Mouse (Mus musculus): ENCODE data around the gene Mfsd12. TPM values are rescaled to one million over a fixed set of nuclear protein-coding genes. Genes with fewer than 3 reads are reported as not detected.
A peak's percentile ranks its signal among the peaks of the same experiment; 100 is the strongest.

Gene Mfsd12
- total and polyA plus RNA-seq, 2 experiments from 2014 or later = 13.6 to 38.1 TPM

- no peaks in the 10 kb centered on the region for H3K9me3 ChIP-seq (ENCODE audit: low read length)
- peak overlapping the region; percentile 42 for H3K4me2 ChIP-seq (ENCODE audit: low read depth, low read length)
- H3K27ac ChIP-seq = peak overlapping the region; percentile 41; the same call in 1 of the 2 replicates
- H3K4me3 ChIP-seq (ENCODE audit: low read length) = no peak overlapping the region
- 8% methylated on average over 19 of the region's 19 CpGs for WGBS
- no peaks in the 10 kb centered on the region for H3K27me3 ChIP-seq (ENCODE audit: insufficient read depth, low read length)
- TF ChIP-seq CTCF (IDR thresholded peaks at IDR 0.05; ENCODE audit: low read depth) = no peak
- peaks cover 5% of the 10 kb centered on the region; the same call in 1 of the 2 replicates for H3K36me3 ChIP-seq (ENCODE audit: insufficient read depth, low read length)
- DNase-seq (ENCODE audit: low spot score) (no peak), ATAC-seq (no peak)
- peaks cover 7% of the 10 kb centered on the region; the same call in 1 of the 2 replicates for H3K4me1 ChIP-seq (ENCODE audit: insufficient read depth, low read length)
- H3K9ac ChIP-seq (replicated peaks; ENCODE audit: low read length) = 0 out of 2 replicates have a peak overlapping the region, but pooled peaks have one; percentile 13
Observed at GRCm38 (mm10) chr10:81393456-81394063, 36.3 kb downstream of the Mfsd12 start.

- H3K27ac ChIP-seq = no peak overlapping the region
- ATAC-seq (0 out of 2 replicates have a peak, but pooled peaks have one; percentile 33), DNase-seq (ENCODE audit: low spot score) (peak; percentile 76)
- H3K9me3 ChIP-seq (ENCODE audit: low read length) = no peaks in the 10 kb centered on the region
- H3K36me3 ChIP-seq (ENCODE audit: insufficient read depth, low read length) = peaks cover 10% of the 10 kb centered on the region; the same call in 1 of the 2 replicates
- H3K4me3 ChIP-seq (ENCODE audit: low read length) = no peak overlapping the region
- H3K9ac ChIP-seq (replicated peaks; ENCODE audit: low read length) = no peak overlapping the region
- peak; percentile 93 for TF ChIP-seq CTCF (IDR thresholded peaks at IDR 0.05; ENCODE audit: low read depth)
- H3K27me3 ChIP-seq (ENCODE audit: insufficient read depth, low read length) = no peaks in the 10 kb centered on the region
- peaks cover 7% of the 10 kb centered on the region; the same call in 1 of the 2 replicates for H3K4me1 ChIP-seq (ENCODE audit: insufficient read depth, low read length)
- no peak overlapping the region for H3K4me2 ChIP-seq (ENCODE audit: low read depth, low read length)
- WGBS = 19% methylated on average over 5 of the region's 5 CpGs
Observed at GRCm38 (mm10) chr10:81395127-81395526, 37.8 kb downstream of the Mfsd12 start.

- 0 out of 2 replicates have a peak overlapping the region, but pooled peaks have one; percentile 1 for H3K27ac ChIP-seq
- TF ChIP-seq CTCF (IDR thresholded peaks at IDR 0.05; ENCODE audit: low read depth) = no peak
- DNase-seq (ENCODE audit: low spot score) = no peak
- 59% methylated on average over 4 of the region's 4 CpGs for WGBS
- H3K9me3 ChIP-seq (ENCODE audit: low read length) = no peaks in the 10 kb centered on the region
- no peak overlapping the region for H3K4me3 ChIP-seq (ENCODE audit: low read length)
- no peak overlapping the region for H3K4me2 ChIP-seq (ENCODE audit: low read depth, low read length)
- H3K36me3 ChIP-seq (ENCODE audit: insufficient read depth, low read length) = peaks cover 12% of the 10 kb centered on the region; the same call in 1 of the 2 replicates
- no peak for ATAC-seq
- no peak overlapping the region for H3K9ac ChIP-seq (replicated peaks; ENCODE audit: low read length)
- peaks cover 7% of the 10 kb centered on the region; the same call in 1 of the 2 replicates for H3K4me1 ChIP-seq (ENCODE audit: insufficient read depth, low read length)
- no peaks in the 10 kb centered on the region for H3K27me3 ChIP-seq (ENCODE audit: insufficient read depth, low read length)
Observed at GRCm38 (mm10) chr10:81395865-81396264, 38.6 kb downstream of the Mfsd12 start.

- no peak overlapping the region for H3K4me2 ChIP-seq (ENCODE audit: low read depth, low read length)
- H3K9me3 ChIP-seq (ENCODE audit: low read length) = no peaks in the 10 kb centered on the region
- no peak overlapping the region for H3K9ac ChIP-seq (replicated peaks; ENCODE audit: low read length)
- no peak for TF ChIP-seq CTCF (IDR thresholded peaks at IDR 0.05; ENCODE audit: low read depth)
- DNase-seq (ENCODE audit: low spot score) = no peak
- H3K27ac ChIP-seq = no peak overlapping the region
- no peak for ATAC-seq
- WGBS = 43% methylated on average over 5 of the region's 5 CpGs
- no peak overlapping the region for H3K4me3 ChIP-seq (ENCODE audit: low read length)
- peaks cover 13% of the 10 kb centered on the region; the same call in 1 of the 2 replicates for H3K4me1 ChIP-seq (ENCODE audit: insufficient read depth, low read length)
- peaks cover 12% of the 10 kb centered on the region; the same call in 1 of the 2 replicates for H3K36me3 ChIP-seq (ENCODE audit: insufficient read depth, low read length)
- no peaks in the 10 kb centered on the region for H3K27me3 ChIP-seq (ENCODE audit: insufficient read depth, low read length)
Observed at GRCm38 (mm10) chr10:81396749-81397148, 39.5 kb downstream of the Mfsd12 start.

GRCm38 (mm10) chr10:81399296-81399695 is 42.0 kb downstream of the Mfsd12 start:
- Histone ChIP-seq H3K4me1 (ENCODE audit: insufficient read depth, low read length) (peaks cover 17% of the 10 kb centered on the region; the same call in 1 of the 2 replicates), H3K9ac (replicated peaks; ENCODE audit: low read length) (no peak overlapping the region)

GRCm38 (mm10) chr10:81399798-81400308 is 42.6 kb downstream of the Mfsd12 start:
- H3K4me2 ChIP-seq (ENCODE audit: low read depth, low read length) = no peak overlapping the region; the same call in 1 of the 2 replicates
- H3K9ac ChIP-seq (replicated peaks; ENCODE audit: low read length) = no peak overlapping the region
- no peaks in the 10 kb centered on the region for H3K9me3 ChIP-seq (ENCODE audit: low read length)
- peaks cover 17% of the 10 kb centered on the region; the same call in 1 of the 2 replicates for H3K4me1 ChIP-seq (ENCODE audit: insufficient read depth, low read length)
- WGBS = 67% methylated on average over 17 of the region's 18 CpGs
- no peak for DNase-seq (ENCODE audit: low spot score)
- H3K27me3 ChIP-seq (ENCODE audit: insufficient read depth, low read length) = no peaks in the 10 kb centered on the region
- H3K36me3 ChIP-seq (ENCODE audit: insufficient read depth, low read length) = peaks cover 24% of the 10 kb centered on the region; the same call in 1 of the 2 replicates
- peak overlapping the region; percentile 74; the same call in 1 of the 2 replicates for H3K27ac ChIP-seq
- ATAC-seq = no peak
- no peak overlapping the region for H3K4me3 ChIP-seq (ENCODE audit: low read length)
- TF ChIP-seq CTCF (IDR thresholded peaks at IDR 0.05; ENCODE audit: low read depth) = no peak

More at GRCm38 (mm10) chr10:81399296-81399695, 42.0 kb downstream of the Mfsd12 start:
- H3K27me3 ChIP-seq (ENCODE audit: insufficient read depth, low read length) = no peaks in the 10 kb centered on the region
- H3K27ac ChIP-seq = no peak overlapping the region
- H3K9me3 ChIP-seq (ENCODE audit: low read length) = no peaks in the 10 kb centered on the region
- no peak for DNase-seq (ENCODE audit: low spot score)
- peaks cover 18% of the 10 kb centered on the region; the same call in 1 of the 2 replicates for H3K36me3 ChIP-seq (ENCODE audit: insufficient read depth, low read length)
- TF ChIP-seq CTCF (IDR thresholded peaks at IDR 0.05; ENCODE audit: low read depth) = 0 out of 2 replicates have a peak, but pooled peaks have one; percentile 11
- ATAC-seq = no peak
- no peak overlapping the region for H3K4me3 ChIP-seq (ENCODE audit: low read length)
- WGBS = 57% methylated on average over 5 of the region's 5 CpGs
- no peak overlapping the region for H3K4me2 ChIP-seq (ENCODE audit: low read depth, low read length)
